Mouse (Mus musculus): ENCODE data around the gene Aspn.
"Not testable (repeated sequence)": the region's sequence is repeated elsewhere in the genome, so short reads cannot be mapped to it uniquely, and the experiment has no call there.

Aspn gene

DNA sequence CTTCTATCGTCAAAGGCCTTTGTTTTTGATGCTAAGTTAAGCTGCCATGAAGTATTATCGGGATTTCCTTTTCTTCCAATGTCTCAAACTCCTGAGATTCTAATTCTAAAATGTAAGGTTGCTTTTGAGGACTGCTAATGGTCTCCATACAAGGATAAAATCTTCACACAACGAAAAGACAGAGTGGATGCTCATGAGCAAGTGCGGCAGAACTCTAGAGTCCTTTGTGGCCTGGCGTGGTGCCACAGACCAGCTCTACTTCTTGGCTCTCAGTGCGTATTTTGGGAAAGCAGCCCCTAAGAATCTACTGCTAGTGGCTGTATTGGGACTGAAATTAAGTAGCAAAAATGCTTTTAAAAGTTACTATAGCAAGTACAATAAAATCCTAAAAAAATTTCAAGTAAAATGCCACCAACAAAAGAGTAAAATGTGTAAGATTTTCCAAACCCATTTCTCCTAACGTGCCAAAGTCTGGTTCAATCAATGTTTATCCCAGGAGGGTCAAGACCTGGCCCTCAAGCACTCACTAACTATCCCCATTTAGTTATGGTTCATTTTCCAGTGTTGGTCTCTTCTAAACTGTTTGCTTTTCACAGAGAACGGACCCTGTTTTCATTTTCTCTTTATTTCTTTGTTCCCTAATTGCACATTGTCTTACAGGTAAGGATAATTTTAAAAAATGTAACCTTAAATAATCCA lies 40.2 kb downstream of the Aspn start:
- DNase-seq = peak; percentile 27

DNA sequence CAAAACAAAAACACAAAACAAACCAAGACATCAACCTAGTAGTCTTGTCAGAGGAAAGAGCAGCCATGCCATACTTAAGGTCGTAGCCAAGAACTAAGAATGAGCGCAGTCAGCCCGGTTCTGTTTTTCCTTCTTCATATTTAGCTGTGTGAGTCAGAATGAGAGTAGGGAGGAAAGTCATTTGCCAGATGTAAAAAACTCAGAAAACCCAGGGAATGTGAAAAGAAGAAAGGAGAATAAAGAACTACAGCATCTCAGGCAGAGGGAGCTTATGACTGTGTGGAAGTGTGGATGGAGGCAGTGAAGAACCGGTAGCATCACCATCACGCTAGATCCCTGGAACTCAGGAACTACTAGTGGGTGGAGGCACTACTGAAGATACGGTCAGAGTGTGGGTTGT lies 41.8 kb downstream of the Aspn start:
- DNase-seq = no peak

DNA sequence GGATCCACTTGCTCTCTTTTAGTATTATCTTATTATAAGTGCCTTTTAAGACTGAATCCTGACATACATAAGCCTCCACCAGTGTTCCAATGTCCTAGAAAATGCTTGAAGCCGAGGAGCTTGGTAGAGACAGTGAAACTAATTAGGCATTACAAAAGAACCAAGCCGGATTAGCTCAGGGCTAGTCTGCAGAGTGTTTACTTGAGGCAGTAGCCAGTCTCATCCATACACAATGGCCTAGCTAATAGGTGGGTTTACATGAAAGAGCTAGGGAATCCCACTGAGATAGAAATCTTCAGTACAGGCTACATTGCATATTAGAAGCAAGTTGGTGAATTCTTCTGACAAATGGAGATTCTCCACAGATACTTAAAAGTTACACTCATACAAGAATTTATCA lies 58.3 kb downstream of the Aspn start:
- DNase-seq = not testable (repeated sequence)

DNA sequence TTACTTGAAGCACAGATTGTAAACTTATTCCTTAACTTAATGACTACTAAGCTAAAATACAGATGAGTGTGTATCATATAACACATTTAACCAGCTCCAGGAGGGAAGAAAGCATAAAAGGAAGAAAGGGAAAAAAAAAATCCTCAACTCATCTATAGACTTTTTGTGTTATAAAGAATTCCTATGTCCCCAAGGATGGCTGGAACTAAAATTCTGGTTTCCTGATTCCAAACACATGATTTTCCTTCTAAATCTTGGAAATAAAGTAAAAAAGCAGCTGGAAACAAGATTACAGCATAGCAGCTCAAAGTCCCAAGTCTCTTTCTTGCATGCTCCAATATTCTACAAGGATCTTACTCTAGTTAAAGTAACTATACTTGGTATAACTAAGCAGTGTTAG lies 59.4 kb downstream of the Aspn start:
- DNase-seq = no peak

DNA sequence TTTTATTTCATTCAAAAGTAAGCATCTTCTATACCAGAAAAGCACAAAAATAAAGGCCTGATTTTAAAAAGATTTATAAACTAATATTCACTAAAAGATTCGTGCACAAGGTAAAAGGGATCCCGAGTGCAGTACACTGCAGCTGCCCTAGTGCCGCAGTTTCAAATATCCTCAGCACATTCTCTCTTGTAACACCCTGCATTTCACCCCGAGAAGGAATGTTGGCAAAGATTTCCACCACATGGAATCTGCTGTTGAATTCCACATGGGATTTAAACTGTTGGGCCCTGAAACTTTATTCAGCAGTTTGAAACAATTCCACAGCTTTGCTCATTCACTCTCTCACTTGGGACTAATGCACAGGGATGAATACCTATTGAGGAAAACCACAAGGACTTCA lies 63.5 kb downstream of the Aspn start, which contains the start of gene Ogn:
Gene Ogn (plus strand): TSS at position 333 of the 400 bp plus-strand sequence.
- DNase-seq = no peak

DNA sequence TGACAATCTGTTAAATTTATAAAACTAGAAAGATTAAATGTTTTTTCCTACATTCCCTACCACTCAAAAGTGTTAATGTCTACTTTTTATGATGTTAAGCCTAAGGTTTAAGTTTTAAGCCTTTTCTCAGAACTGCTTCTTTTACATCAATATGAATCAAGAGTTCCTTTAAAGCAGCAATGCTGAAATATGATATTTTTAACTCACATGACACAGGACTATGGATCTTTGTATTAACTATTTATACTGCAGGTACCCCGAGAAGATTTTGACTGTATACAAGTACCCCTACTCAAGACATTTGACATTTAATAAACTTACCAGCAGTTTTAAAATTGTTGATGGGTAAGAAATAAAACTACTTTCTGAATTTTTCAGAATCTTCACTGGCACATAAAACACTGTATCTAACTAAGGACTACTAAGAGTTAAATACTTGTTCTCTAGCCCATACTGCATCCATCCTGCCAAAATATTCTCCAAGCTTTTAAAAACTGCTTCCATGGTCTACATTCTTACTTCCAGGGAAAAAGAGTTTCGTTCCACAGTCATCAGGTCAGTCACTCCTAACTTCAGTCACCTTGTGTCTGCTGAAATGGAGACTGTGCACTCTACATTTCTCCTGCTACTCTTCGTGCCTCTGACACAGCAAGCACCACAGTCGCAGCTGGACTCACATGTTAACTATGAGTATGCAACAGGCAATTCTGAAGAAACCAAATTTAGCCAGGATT lies 64.5 kb downstream of the Aspn start:
- no peak for DNase-seq

DNA sequence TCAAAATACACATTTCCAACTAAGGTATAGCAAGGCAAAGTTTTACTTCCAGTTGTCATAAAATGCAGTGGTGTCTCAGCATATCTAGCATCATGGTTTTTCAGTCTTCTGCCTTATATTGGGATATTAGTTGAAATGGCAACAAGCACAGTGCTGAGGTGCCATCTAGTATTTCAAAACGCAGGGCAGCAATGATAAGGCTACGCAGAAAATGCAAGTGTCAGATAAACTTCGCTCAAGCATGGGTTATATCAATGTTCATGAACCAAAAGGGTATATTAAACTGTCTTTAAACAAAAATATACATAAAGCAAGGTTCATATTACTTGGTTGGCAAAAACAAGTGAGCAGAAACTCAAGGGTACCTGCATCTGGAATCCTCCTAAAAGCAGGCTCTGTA lies 72.8 kb downstream of the Aspn start:
- DNase-seq = no peak
